Mouse (Mus musculus): Measurements from ENCODE around the gene Etfb.
A peak's percentile ranks its signal among the peaks of the same experiment; 100 is the strongest.

Gene Etfb

GRCm38 (mm10) chr7:43449811-43450210, 5.9 kb downstream of the Etfb start:
- DNase-seq (ENCODE audit: low spot score) = no peak

- DNase-seq (ENCODE audit: low spot score) = no peak
These were observed 7.8 kb downstream of the Etfb start for GRCm38 (mm10) chr7:43451726-43452125.

- DNase-seq (ENCODE audit: low spot score) = no peak
These were observed 8.7 kb downstream of the Etfb start for GRCm38 (mm10) chr7:43452609-43453008.

- DNase-seq (ENCODE audit: low spot score) = no peak
These were observed 9.9 kb downstream of the Etfb start for GRCm38 (mm10) chr7:43453599-43454355.

GRCm38 (mm10) chr7:43454371-43454770, 10.5 kb downstream of the Etfb start:
- no peak for DNase-seq (ENCODE audit: low spot score)

- no peak for DNase-seq (ENCODE audit: low spot score)
These were observed 19.0 kb downstream of the Etfb start, which contains the start of gene Vsig10l for GRCm38 (mm10) chr7:43462851-43463250. Gene Vsig10l, plus strand, starts transcription at chr7:43463151.

- DNase-seq (ENCODE audit: low spot score) = no peak
These were observed 20.1 kb downstream of the Etfb start for GRCm38 (mm10) chr7:43463976-43464375.

- DNase-seq (ENCODE audit: low spot score) = no peak
These were observed 21.0 kb downstream of the Etfb start for GRCm38 (mm10) chr7:43464864-43465343.

GRCm38 (mm10) chr7:43465344-43466098, 21.6 kb downstream of the Etfb start:
- peak; percentile 88 for DNase-seq (ENCODE audit: low spot score)

GRCm38 (mm10) chr7:43466099-43466694, 22.3 kb downstream of the Etfb start:
- DNase-seq (ENCODE audit: low spot score) = peak; percentile 67

GRCm38 (mm10) chr7:43470373-43470772, 26.5 kb downstream of the Etfb start:
- DNase-seq (ENCODE audit: low spot score) = peak; percentile 46

GRCm38 (mm10) chr7:43475706-43476105, 31.8 kb downstream of the Etfb start:
- no peak for DNase-seq (ENCODE audit: low spot score)

- DNase-seq (ENCODE audit: low spot score) = no peak
These were observed 32.5 kb downstream of the Etfb start for GRCm38 (mm10) chr7:43476376-43476775.

- DNase-seq (ENCODE audit: low spot score) = peak; percentile 11
These were observed 37.3 kb downstream of the Etfb start for GRCm38 (mm10) chr7:43481191-43481590.

- no peak for DNase-seq (ENCODE audit: low spot score)
These were observed 38.3 kb downstream of the Etfb start for GRCm38 (mm10) chr7:43482090-43482716.

GRCm38 (mm10) chr7:43483236-43483635, 39.4 kb downstream of the Etfb start:
- no peak for DNase-seq (ENCODE audit: low spot score)

GRCm38 (mm10) chr7:43488646-43489045, 44.8 kb downstream of the Etfb start:
- no peak for DNase-seq (ENCODE audit: low spot score)

GRCm38 (mm10) chr7:43489631-43490125, 45.8 kb downstream of the Etfb start, which contains the start of gene Iglon5:
Gene Iglon5, minus strand, starts transcription at chr7:43490075.
- no peak for DNase-seq (ENCODE audit: low spot score)

GRCm38 (mm10) chr7:43490182-43490584, 46.3 kb downstream of the Etfb start:
- DNase-seq (ENCODE audit: low spot score) = no peak

- DNase-seq (ENCODE audit: low spot score) = no peak
These were observed 47.0 kb downstream of the Etfb start for GRCm38 (mm10) chr7:43490861-43491260.

- DNase-seq (ENCODE audit: low spot score) = no peak
These were observed 51.6 kb downstream of the Etfb start for GRCm38 (mm10) chr7:43495343-43496021.
